Mouse (Mus musculus): Measurements from ENCODE around the gene Trappc3l. TPM values are rescaled to one million over a fixed set of nuclear protein-coding genes. Genes with fewer than 3 reads are reported as not detected.

The Trappc3l gene
- polyA plus RNA-seq, 1 experiment: not detected

DNA sequence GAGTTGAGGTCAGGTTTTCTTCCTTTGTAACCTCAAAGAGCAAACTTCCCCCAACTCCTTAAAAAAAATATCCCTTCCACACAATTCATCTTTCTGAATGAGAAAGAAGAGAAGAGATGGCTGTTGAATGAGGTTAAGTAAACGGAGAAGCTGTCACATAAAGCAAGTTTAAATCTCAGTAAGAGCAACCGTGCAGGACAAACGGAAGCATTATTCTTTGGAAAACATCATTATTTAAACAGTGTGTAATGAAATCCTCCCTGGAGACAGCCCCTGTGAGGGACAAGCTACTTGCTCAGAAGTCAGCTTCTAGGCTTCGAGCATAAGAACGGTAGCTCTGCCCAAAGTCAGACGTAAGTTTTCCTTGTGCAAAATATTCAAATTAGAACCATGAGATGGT is 113.1 kb downstream of the Trappc3l start:
- no peak for DNase-seq
- WGBS: 89% methylated on average over 6 of the region's 6 CpGs
- no peak overlapping the region for H3K4me3 ChIP-seq (ENCODE audit: control insufficient read depth, insufficient read depth, low read length)
- TF ChIP-seq POLR2A (IDR thresholded peaks at IDR 0.05; ENCODE audit: control insufficient read depth, extremely low read depth, insufficient read depth, low read length, poor library complexity) (no peak), CTCF (IDR thresholded peaks at IDR 0.05; ENCODE audit: borderline replicate concordance, control insufficient read depth, extremely low read depth, insufficient read depth, low read length, poor library complexity) (no peak)
- H3K27ac ChIP-seq (ENCODE audit: control insufficient read depth, insufficient read depth, low read length): no peak overlapping the region
- no peaks in the 10 kb centered on the region for H3K4me1 ChIP-seq (replicated peaks; ENCODE audit: control insufficient read depth, insufficient read depth, low read length)
- no peaks in the 10 kb centered on the region for H3K36me3 ChIP-seq (ENCODE audit: control insufficient read depth, insufficient read depth, low read length)
- H3K27me3 ChIP-seq (ENCODE audit: control insufficient read depth, insufficient read depth, low read length): no peaks in the 10 kb centered on the region

GRCm38 (mm10) chr10:34151827-34152226 is 114.4 kb downstream of the Trappc3l start:
- Histone ChIP-seq H3K27me3 (ENCODE audit: control insufficient read depth, insufficient read depth, low read length) (no peaks in the 10 kb centered on the region), H3K4me1 (replicated peaks; ENCODE audit: control insufficient read depth, insufficient read depth, low read length) (no peaks in the 10 kb centered on the region), H3K36me3 (ENCODE audit: control insufficient read depth, insufficient read depth, low read length) (no peaks in the 10 kb centered on the region), H3K4me3 (ENCODE audit: control insufficient read depth, insufficient read depth, low read length) (no peak overlapping the region), H3K27ac (ENCODE audit: control insufficient read depth, insufficient read depth, low read length) (no peak overlapping the region)
- WGBS: 79% methylated on average over 3 of the region's 3 CpGs
- no peak for TF ChIP-seq POLR2A (IDR thresholded peaks at IDR 0.05; ENCODE audit: control insufficient read depth, extremely low read depth, insufficient read depth, low read length, poor library complexity)
- DNase-seq: no peak

DNA sequence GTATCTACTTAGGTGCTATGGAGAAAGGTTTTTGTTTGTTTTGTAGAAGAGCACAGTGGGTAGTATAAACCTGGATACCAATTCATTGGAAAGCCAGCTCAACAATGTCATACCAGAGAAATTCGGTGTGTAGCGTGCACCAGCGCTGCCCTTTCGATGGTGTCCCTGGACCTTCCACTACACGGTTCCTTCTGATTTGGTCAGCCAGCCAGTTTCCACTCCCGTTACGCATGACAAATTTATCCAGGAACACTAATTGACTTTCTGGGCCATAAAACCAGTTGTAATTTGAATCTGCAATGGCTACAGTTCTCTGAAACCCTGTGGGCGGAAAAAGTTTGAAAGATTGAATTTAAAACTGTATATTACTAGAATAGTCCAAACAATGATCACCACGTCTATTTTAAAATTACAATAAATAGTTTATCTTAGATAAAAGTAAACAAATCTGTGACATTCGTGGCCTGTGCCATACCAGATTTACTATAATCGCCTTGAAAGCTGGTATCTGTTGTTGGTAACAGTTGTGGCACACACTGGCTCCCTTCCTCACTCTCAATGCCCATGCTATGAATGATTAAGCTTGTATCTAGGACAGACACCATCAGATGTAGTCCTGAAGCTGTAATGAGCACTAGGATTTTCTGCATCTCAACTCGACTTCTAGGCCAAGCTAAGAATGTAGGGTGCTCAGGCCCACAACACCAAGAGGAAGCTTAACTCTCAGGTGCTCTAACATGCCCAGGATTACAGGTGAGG is 118.6 kb downstream of the Trappc3l start:
- 94% methylated on average over 12 of the region's 12 CpGs for WGBS
- Histone ChIP-seq H3K4me3 (ENCODE audit: control insufficient read depth, insufficient read depth, low read length) (no peak overlapping the region), H3K36me3 (ENCODE audit: control insufficient read depth, insufficient read depth, low read length) (no peaks in the 10 kb centered on the region), H3K27ac (ENCODE audit: control insufficient read depth, insufficient read depth, low read length) (no peak overlapping the region), H3K4me1 (replicated peaks; ENCODE audit: control insufficient read depth, insufficient read depth, low read length) (no peaks in the 10 kb centered on the region), H3K27me3 (ENCODE audit: control insufficient read depth, insufficient read depth, low read length) (no peaks in the 10 kb centered on the region)
- TF ChIP-seq POLR2A (IDR thresholded peaks at IDR 0.05; ENCODE audit: control insufficient read depth, extremely low read depth, insufficient read depth, low read length, poor library complexity) (no peak), CTCF (IDR thresholded peaks at IDR 0.05; ENCODE audit: borderline replicate concordance, control insufficient read depth, extremely low read depth, insufficient read depth, low read length, poor library complexity) (no peak)
- no peak for DNase-seq

Other genes starting within 250 kb of the Trappc3l start
- gene Sult3a1, start 179.9 kb upstream of the Trappc3l start, polyA plus RNA-seq (2012; rRNA removed): not detected in 2 replicates
- 0.05 TPM in 2 replicates for gene Rsph4a, start 132.5 kb upstream of the Trappc3l start, polyA plus RNA-seq (2012; rRNA removed)
- 11.0 and 12.0 TPM in 2 replicates for gene Zup1, start 86.3 kb upstream of the Trappc3l start, polyA plus RNA-seq (2012; rRNA removed)
- 48.0 and 68.4 TPM in 2 replicates for gene Rwdd1, start 18.0 kb upstream of the Trappc3l start, polyA plus RNA-seq (2012; rRNA removed)
- gene Calhm4, start 6.7 kb downstream of the Trappc3l start, polyA plus RNA-seq (2012; rRNA removed): 0.03 TPM in 1 of 2 replicates, not detected in the other
- gene Calhm5, start 58.9 kb downstream of the Trappc3l start, polyA plus RNA-seq (2012; rRNA removed): 0.06 and 0.09 TPM in 2 replicates
- gene Calhm6, start 90.4 kb downstream of the Trappc3l start, polyA plus RNA-seq (2012; rRNA removed): 13.5 and 16.5 TPM in 2 replicates
- gene Dse, start 170.1 kb downstream of the Trappc3l start, polyA plus RNA-seq (2012; rRNA removed): 6.3 and 7.5 TPM in 2 replicates
- gene Tspyl1, start 244.6 kb downstream of the Trappc3l start, polyA plus RNA-seq (2012; rRNA removed): 42.0 and 42.2 TPM in 2 replicates